Mouse (Mus musculus) heart, embryonic 16.5 days (tissue): ENCODE results near the gene Sh3gl3. TPM values are rescaled to one million over a fixed set of nuclear protein-coding genes. Genes with fewer than 3 reads are reported as not detected.

ENCODE experiments used
- ATAC-seq: fragments of 200-750 bp; cut with Nextera tagmentation; replicated peaks from 2 replicates; pipeline ENCODE4 v1.8.0; 2017; ENCODE audit warnings: moderate number of reproducible peaks; ENCODE audit not compliant: insufficient read depth, low FRiP score; ENCODE audit errors: extremely low read depth
- H3K27ac ChIP-seq: fragments of 300-500 bp; sonication (generic); 2 replicates; pipeline ENCODE4 v1.5.1; 2014; ENCODE audit warnings: mild to moderate bottlenecking, low read length, control low read depth, moderate library complexity
- H3K27me3 ChIP-seq: fragments of 300-500 bp; sonication (generic); 2 replicates; pipeline ENCODE4 v1.6.1; 2014; ENCODE audit warnings: low read length, mixed read lengths; ENCODE audit not compliant: control insufficient read depth, insufficient read depth
- H3K36me3 ChIP-seq: fragments of 300-500 bp; sonication (generic); 2 replicates; pipeline ENCODE4 v1.6.1; 2014; ENCODE audit not compliant: control insufficient read depth, insufficient read depth
- H3K4me1 ChIP-seq: fragments of 300-500 bp; sonication (generic); 2 replicates; pipeline ENCODE4 v1.6.1; 2014; ENCODE audit warnings: low read length, mixed read lengths; ENCODE audit not compliant: control insufficient read depth, insufficient read depth
- H3K4me2 ChIP-seq: fragments of 300-500 bp; sonication (generic); 2 replicates; pipeline ENCODE4 v1.6.1; 2014; ENCODE audit warnings: low read depth, mild to moderate bottlenecking, control low read depth, low read length
- H3K4me3 ChIP-seq: fragments of 300-500 bp; sonication (generic); 2 replicates; pipeline ENCODE4 v1.5.1; 2014; ENCODE audit warnings: mild to moderate bottlenecking, control low read depth, low read length
- H3K9ac ChIP-seq: fragments of 300-500 bp; sonication (generic); 2 replicates; pipeline ENCODE4 v1.6.1; 2014; ENCODE audit warnings: low read length, control low read depth
- H3K9me3 ChIP-seq: fragments of 300-500 bp; sonication (generic); replicated peaks from 2 replicates; pipeline ENCODE4 v1.6.1; 2016; ENCODE audit warnings: low read length; ENCODE audit not compliant: control insufficient read depth
- WGBS: fragments of 180-500 bp; shearing (Covaris S2); extraction: QIAGEN DNeasy Blood & Tissue Kit; methylation state at CpG from one replicate; pipeline ENCODE4 v1.1.7; 2014; 5-methylcytosine and 5-hydroxymethylcytosine counted together
- polyA plus RNA-seq: library from polyadenylated mRNA; unstranded; fragments of >200 nt; fragmentation: Nextera tagmentation; extraction: Ambion mirVana; gene quantifications from 2 replicates; pipeline ENCODE4 v1.2.1, GENCODE M21; 2015

The Sh3gl3 gene
- polyA plus RNA-seq, 1 experiment from 2014 or later, result 4.6 TPM

GRCm38 (mm10) chr7:82330860-82331259, 157.2 kb downstream of the Sh3gl3 start:
- Histone ChIP-seq H3K4me1 (0 out of 2 replicates have a peak, but pooled peaks cover 2% of the 10 kb centered on the region), H3K9me3 (no peaks in the 10 kb centered on the region), H3K9ac (no peak overlapping the region), H3K27ac (no peak overlapping the region), H3K27me3 (peaks cover 30% of the 10 kb centered on the region), H3K4me2 (no peak overlapping the region), H3K4me3 (no peak overlapping the region), H3K36me3 (no peaks in the 10 kb centered on the region)
- ATAC-seq, result no peak
- 61% methylated on average over 6 of the region's 6 CpGs for WGBS

DNA sequence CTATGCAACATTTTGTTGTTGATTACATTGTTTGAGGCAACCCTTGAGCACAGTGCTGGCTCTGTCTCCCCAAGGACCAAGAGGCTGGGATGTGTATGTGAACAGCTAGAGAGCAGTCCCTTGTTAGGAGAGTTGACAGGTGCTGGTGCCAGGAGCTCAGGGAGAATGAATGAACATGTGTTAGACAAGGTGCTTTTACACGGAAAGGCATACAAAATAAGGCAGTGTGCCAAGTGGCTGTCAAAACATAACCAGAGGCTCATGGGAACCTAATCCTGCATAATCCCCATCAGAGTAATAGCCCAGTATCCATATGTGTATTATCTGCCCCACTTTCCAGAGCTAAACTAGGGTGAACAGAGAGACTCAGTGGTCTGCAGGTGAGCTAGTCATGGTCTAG, 160.4 kb downstream of the Sh3gl3 start:
- no peak overlapping the region for H3K4me3 ChIP-seq
- no peak overlapping the region for H3K27ac ChIP-seq
- H3K4me2 ChIP-seq, result no peak overlapping the region
- no peaks in the 10 kb centered on the region for H3K36me3 ChIP-seq
- 0 out of 2 replicates have a peak, but pooled peaks cover 6% of the 10 kb centered on the region for H3K4me1 ChIP-seq
- no peak overlapping the region for H3K9ac ChIP-seq
- H3K27me3 ChIP-seq, result peaks cover 44% of the 10 kb centered on the region
- WGBS, result 57% methylated on average over 1 of the region's 1 CpGs
- ATAC-seq, result no peak
- H3K9me3 ChIP-seq, result peaks cover 3% of the 10 kb centered on the region

DNA sequence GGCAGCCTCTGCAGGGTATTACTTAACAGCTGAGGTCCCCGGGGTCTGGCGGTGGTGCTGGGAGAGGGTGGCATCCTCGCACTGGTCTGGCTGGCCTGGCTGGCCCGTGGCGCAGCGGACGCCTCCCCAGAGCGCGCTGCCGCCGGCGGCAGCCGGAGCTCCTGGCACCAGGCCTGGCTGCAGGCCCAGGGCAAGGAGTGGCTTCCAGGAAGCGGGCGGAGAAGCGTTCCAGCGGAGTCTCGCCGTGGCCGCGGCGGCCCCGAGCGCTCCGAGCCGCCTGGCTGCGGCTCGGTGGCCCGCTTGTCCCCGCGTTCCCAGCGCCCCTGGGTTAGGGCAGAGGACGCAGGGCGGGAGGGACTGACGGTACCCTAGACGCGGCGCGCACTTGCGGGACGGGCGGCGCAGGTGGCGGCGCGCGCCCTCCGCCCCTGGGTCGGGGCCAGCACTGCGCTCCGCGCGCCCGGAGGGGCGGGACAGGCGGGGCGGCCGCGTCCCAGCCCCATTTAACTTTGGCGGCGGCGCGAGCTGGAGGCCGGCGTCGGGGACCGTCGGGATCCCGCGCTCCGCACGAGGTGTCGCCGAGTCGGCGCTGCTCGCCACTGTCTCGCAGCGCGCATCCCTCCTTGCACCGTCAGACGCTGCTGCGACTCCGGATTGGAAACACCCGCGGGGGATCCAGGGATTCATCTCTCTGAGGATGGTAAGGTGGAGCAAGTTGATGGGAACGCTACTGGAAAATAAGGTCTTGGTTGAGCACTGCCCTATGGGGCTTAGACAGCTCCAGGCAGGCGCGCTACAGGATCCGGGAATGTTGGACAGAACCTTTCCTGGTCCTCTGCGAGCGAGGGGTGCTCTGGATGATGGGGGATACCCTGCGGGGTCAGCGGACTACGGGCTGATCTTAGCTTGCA, 161.8 kb downstream of the Sh3gl3 start, which contains the start of gene Adamtsl3:
Adamtsl3 (plus strand) TSS at position 484 of the 911 bp plus-strand sequence.
- Histone ChIP-seq H3K27ac (no peak within 1 kb of the TSS), H3K9ac (peak within 1 kb of the TSS; percentile 74), H3K27me3 (peaks cover 44% of the 10 kb centered on the region), H3K4me2 (peak within 1 kb of the TSS; percentile 86), H3K36me3 (no peaks in the 10 kb centered on the region), H3K4me3 (peak within 1 kb of the TSS; percentile 66), H3K4me1 (0 out of 2 replicates have a peak, but pooled peaks cover 6% of the 10 kb centered on the region), H3K9me3 (peaks cover 3% of the 10 kb centered on the region)
- ATAC-seq, result peak; percentile 76
- WGBS, result under 1% methylated on average over 82 of the region's 95 CpGs

DNA sequence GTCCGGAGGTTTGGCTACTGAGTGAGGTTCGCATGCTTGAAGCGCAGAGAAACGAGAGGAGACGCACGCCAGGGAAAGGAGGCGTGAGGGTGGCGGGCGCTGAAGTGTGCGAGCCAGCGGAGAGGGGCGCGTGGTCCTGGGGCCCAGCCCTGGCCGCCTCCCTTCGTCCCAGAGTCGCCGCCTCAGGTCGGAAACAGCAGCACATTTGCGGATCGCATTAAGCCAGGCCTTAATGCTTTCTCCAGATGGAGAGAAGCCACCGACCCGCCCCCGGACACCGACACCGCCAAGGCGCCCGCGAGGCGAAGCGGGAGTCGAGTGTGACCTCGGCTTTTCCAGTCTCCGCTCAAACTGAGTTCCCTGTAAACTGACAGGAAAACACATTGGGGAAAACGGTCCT, 162.5 kb downstream of the Sh3gl3 start:
- H3K27ac ChIP-seq, result no peak overlapping the region
- ATAC-seq, result peak; percentile 53; the same call in 1 of the 2 replicates
- peak overlapping the region; percentile 86 for H3K4me2 ChIP-seq
- H3K36me3 ChIP-seq, result no peaks in the 10 kb centered on the region
- peak overlapping the region; percentile 74 for H3K9ac ChIP-seq
- H3K4me3 ChIP-seq, result peak overlapping the region; percentile 66
- peaks cover 3% of the 10 kb centered on the region for H3K9me3 ChIP-seq
- 0 out of 2 replicates have a peak, but pooled peaks cover 6% of the 10 kb centered on the region for H3K4me1 ChIP-seq
- under 1% methylated on average over 34 of the region's 34 CpGs for WGBS
- peaks cover 44% of the 10 kb centered on the region for H3K27me3 ChIP-seq

DNA sequence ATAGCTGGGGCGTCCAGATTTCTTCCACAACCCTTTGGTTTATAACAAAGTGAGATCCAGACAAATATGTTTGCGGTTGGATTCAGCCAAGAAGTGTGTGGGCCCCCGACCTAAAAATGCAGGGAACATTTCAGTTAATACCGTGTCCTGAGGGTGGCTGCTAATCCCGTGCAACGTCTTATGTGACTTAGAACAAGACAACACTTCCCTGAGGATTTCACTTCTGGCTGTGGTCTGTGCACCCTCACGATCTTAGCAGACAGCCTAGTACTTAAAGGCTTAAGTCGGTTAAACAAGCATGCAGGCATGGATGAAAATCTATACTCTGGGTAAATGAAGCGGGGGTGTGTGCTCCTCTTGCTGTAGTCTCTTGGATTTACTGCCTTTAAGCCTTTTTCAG, 164.5 kb downstream of the Sh3gl3 start:
- Histone ChIP-seq H3K9ac (no peak overlapping the region), H3K36me3 (no peaks in the 10 kb centered on the region), H3K4me3 (no peak overlapping the region), H3K4me1 (0 out of 2 replicates have a peak, but pooled peaks cover 8% of the 10 kb centered on the region), H3K4me2 (no peak overlapping the region), H3K27me3 (peaks cover 37% of the 10 kb centered on the region), H3K9me3 (peaks cover 3% of the 10 kb centered on the region), H3K27ac (no peak overlapping the region)
- ATAC-seq, result no peak
- WGBS, result 85% methylated on average over 9 of the region's 9 CpGs

DNA sequence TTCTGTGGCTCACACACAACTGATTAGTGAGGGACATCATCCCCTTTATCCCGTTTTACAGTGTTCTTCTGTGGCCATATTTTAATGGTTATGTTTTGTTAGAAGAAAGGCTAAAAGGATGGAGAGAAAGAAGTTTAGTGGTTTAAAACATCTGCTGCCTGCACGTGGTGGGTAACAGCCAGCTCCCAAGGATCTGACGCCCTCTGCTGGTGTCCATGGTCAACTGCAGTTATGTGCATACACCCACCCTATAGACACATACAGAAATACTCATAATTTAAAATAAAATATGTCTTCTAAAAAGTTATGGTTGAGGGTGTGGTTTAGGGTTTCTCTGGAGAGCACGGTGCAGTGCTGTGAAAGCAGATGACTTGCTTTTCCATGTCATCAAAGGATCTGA, 164.9 kb downstream of the Sh3gl3 start:
- Histone ChIP-seq H3K27ac (no peak overlapping the region), H3K36me3 (no peaks in the 10 kb centered on the region), H3K4me3 (no peak overlapping the region), H3K9me3 (peaks cover 3% of the 10 kb centered on the region), H3K4me1 (0 out of 2 replicates have a peak, but pooled peaks cover 8% of the 10 kb centered on the region), H3K9ac (no peak overlapping the region), H3K27me3 (peaks cover 34% of the 10 kb centered on the region), H3K4me2 (no peak overlapping the region)
- ATAC-seq, result no peak
- WGBS, result 75% methylated on average over 4 of the region's 4 CpGs

- H3K4me3 ChIP-seq, result no peak overlapping the region
- H3K4me1 ChIP-seq, result 0 out of 2 replicates have a peak, but pooled peaks cover 8% of the 10 kb centered on the region
- WGBS, result 45% methylated on average over 3 of the region's 3 CpGs
- no peaks in the 10 kb centered on the region for H3K36me3 ChIP-seq
- H3K27me3 ChIP-seq, result peaks cover 27% of the 10 kb centered on the region
- H3K9ac ChIP-seq, result no peak overlapping the region
- H3K27ac ChIP-seq, result no peak overlapping the region
- peaks cover 3% of the 10 kb centered on the region for H3K9me3 ChIP-seq
- no peak overlapping the region for H3K4me2 ChIP-seq
- ATAC-seq, result no peak
Measured at GRCm38 (mm10) chr7:82339214-82339613, 165.6 kb downstream of the Sh3gl3 start.

- H3K9me3 ChIP-seq, result peaks cover 3% of the 10 kb centered on the region
- H3K9ac ChIP-seq, result no peak overlapping the region
- ATAC-seq, result 0 out of 2 replicates have a peak, but pooled peaks have one; percentile 32
- peaks cover 14% of the 10 kb centered on the region for H3K27me3 ChIP-seq
- H3K36me3 ChIP-seq, result no peaks in the 10 kb centered on the region
- no peak overlapping the region for H3K4me3 ChIP-seq
- WGBS, result 37% methylated on average over 8 of the region's 8 CpGs
- H3K4me1 ChIP-seq, result 0 out of 2 replicates have a peak, but pooled peaks cover 2% of the 10 kb centered on the region
- no peak overlapping the region for H3K4me2 ChIP-seq
- H3K27ac ChIP-seq, result no peak overlapping the region
Measured at GRCm38 (mm10) chr7:82341476-82341875, 167.8 kb downstream of the Sh3gl3 start.

- H3K27me3 ChIP-seq, result no peaks in the 10 kb centered on the region
Measured at GRCm38 (mm10) chr7:82346706-82347105, 173.1 kb downstream of the Sh3gl3 start.

More at GRCm38 (mm10) chr7:82346706-82347105, 173.1 kb downstream of the Sh3gl3 start:
- Histone ChIP-seq H3K9ac (no peak overlapping the region), H3K4me2 (no peak overlapping the region), H3K36me3 (no peaks in the 10 kb centered on the region), H3K4me3 (no peak overlapping the region), H3K27ac (no peak overlapping the region), H3K9me3 (no peaks in the 10 kb centered on the region), H3K4me1 (no peaks in the 10 kb centered on the region)
- WGBS, result 66% methylated on average over 2 of the region's 2 CpGs
- ATAC-seq, result no peak
